Mouse (Mus musculus) retina, adult 2 months (tissue): ENCODE measurements around the gene Phlpp2.

Experiments used
- DNase-seq: peaks from one replicate; pipeline ENCODE4 v3.0.0-alpha.2; 2012; ENCODE audit warnings: low read depth, low spot score

Gene Phlpp2

DNA sequence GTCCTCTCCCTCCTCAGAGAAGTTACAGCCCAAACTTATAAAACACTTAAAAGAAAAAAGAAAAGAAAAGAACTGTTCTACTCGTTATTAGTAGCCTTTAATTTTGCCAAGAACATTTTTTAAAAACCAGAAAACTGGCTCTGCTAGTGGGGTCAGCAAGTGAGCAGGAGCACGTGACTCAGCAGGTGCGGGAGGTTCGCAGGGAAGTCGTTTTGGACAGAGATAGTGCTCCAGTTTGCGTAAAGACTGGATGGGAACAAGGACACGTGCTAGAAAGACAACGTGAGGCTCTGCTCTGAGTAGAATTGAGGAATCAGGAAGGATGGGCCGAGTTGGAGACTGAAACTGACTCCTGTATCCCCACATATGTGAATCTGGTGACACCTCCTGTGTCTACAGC lies 94.6 kb downstream of the Phlpp2 start:
- DNase-seq = no peak

GRCm38 (mm10) chr8:109963421-109963820 lies 95.1 kb downstream of the Phlpp2 start:
- DNase-seq = no peak

DNA sequence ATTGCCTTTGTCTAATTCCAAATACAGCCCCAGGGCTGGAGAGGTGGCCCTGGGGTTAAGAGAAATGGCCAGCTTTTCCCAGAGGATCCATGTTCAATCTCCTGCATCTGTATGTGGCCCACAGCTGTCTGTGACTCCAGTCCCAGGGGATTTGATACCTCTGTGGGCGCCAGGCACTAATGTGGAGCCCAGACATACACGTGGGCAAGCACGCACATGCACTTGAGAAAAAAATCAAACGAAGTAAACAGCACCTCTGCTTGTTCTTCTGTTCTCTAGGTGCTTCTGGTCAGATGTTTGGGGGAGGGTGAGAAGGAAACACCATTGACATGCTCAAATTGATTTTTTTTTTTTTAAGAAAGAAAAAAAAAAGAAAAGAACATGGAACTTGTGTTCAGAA lies 95.8 kb downstream of the Phlpp2 start:
- no peak for DNase-seq

- DNase-seq = no peak
Observed at GRCm38 (mm10) chr8:109968837-109969236, 100.5 kb downstream of the Phlpp2 start.

- DNase-seq = peak; percentile 43
Observed at GRCm38 (mm10) chr8:109970323-109970722, 102.0 kb downstream of the Phlpp2 start.

- no peak for DNase-seq
Observed at GRCm38 (mm10) chr8:109972901-109973300, 104.6 kb downstream of the Phlpp2 start.

GRCm38 (mm10) chr8:109979339-109979738 lies 111.0 kb downstream of the Phlpp2 start:
- no peak for DNase-seq

- DNase-seq = no peak
Observed at GRCm38 (mm10) chr8:109982386-109983105, 114.2 kb downstream of the Phlpp2 start.

DNA sequence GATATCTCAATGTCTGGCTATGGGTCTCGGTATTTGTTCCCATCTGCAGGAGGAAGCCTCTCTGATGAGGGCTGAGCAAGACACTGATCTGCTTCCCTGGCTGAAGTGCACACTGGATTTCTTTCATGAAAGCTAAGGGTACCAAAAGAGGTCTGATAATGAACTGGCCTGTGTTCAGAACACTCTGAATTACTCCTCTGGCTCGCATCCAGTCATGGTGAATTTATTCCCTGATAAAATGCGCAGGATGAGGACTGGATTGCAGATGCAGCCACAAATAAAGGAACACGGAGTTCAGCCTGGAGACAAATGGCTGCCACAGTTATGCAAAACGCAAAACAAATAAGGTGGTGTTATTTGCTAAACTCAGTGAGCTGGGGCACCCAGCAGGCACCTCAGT lies 115.6 kb downstream of the Phlpp2 start:
- DNase-seq = no peak

DNA sequence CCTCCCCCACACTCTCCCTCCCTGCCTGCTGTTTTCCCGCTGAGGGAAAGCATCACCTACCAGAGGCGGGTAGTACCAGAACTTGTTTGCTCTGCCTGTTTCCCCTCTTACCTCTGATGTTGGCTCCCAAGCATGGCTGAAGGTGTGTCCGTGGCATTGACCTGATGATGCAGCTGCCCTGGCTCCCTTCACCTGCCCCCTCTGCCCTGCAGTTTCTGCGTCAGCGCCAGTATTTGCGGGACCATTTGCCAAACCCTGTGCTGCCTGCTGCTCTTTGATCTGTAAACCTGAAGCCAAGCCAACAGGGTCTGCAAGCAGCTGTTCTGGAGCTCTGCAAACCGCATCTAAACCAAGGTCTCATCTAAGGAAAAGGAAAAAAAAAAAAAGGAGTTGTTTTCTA lies 118.0 kb downstream of the Phlpp2 start:
- no peak for DNase-seq

DNA sequence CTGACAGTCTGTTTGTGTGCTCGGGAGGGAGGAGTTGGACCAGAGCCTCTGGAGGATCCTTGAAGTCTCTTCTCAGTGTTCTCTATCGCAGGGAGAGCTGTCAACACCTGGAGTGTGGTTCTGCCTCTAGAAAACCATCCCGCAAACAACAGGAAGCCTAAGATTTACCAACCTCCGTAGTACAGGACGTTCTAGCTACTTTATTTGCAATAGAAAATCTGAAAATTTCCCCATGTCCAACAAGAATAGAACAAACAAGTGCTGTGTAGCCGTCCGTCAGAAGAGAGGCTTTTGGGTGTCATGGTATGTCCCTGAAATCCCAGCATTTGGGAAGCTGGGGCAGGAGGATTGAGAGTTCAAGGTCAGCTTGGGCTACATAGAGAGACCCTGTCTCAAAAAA lies 119.4 kb downstream of the Phlpp2 start:
- DNase-seq = no peak

DNA sequence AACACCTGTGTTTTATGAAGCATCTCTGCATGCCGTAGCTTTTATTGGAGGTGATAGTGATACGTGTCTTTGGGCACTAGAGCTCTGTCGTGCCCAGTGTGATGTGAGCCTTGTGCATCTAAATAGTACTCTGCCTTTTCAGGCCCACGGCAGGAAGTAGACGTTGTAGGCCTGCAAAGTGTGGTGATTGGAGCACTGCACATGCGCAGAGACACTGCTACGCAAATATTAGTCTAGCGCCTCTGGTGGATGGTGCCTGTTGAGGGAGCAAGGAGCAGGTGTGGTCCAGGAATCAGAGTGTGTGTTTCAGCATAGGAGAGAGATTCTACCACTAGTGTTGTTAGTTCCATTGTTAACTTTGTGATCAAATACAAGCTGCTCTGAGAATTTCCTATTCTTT lies 120.8 kb downstream of the Phlpp2 start:
- DNase-seq = no peak

DNA sequence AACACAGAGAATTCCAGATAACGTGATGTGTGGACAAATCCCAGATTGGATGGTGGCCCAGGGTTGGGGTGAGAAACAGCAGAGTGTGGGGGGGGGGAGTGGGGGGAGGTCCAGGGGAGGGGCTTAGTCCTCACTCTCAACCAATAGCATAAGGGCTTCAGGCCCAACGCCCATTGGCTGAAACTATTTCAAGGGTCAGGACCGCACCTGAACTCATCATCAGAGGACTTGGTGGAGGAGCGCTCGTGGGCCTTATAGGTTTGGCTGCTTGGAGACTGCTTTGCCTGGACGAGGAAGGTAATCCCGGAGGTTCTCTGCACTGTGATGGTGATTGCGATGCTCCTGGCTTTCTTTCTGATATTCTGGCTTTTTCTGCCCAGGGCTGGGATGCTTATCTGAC lies 121.9 kb downstream of the Phlpp2 start, which contains the start of gene Tat:
Tat (plus strand) TSS at position 214 of the 400 bp plus-strand sequence.
- DNase-seq = no peak

DNA sequence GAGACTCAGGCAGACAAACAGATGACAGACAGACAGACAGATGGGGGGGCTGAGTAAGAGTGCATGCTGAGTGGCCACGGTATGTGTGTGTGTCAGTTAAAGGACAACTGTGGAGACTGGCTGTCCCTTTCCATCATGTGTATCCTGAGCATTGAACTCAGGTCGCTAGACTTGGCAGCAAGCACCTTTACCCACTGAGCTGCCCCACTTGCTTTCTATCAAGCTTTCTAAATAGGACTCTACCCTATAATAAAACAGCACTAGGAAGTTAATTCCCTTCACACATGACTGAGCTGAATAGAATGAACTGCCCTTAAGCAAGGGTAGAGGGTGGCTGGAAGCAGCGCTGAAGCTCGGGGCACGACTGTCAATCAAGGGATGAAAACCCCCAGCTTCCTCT lies 123.8 kb downstream of the Phlpp2 start:
- no peak for DNase-seq

- no peak for DNase-seq
Observed at GRCm38 (mm10) chr8:109992951-109993350, 124.6 kb downstream of the Phlpp2 start.
